Mouse (Mus musculus) liver, embryonic 14 days (tissue): ENCODE data around the gene St13. TPM values are rescaled to one million over a fixed set of nuclear protein-coding genes. Genes with fewer than 3 reads are reported as not detected.

Source experiments
- polyA plus RNA-seq: library from polyadenylated mRNA; depleted of rRNA; stranded (reverse); fragments of >200 nt; gene quantifications from 2 replicates; pipeline ENCODE4 v1.2.3, GENCODE M21; 2012; rRNA removed

The St13 gene
- 42.3 and 43.3 TPM in 2 replicates for polyA plus RNA-seq

GRCm38 (mm10) chr15:81399638-81400315, at the start of gene St13, which contains the start of gene Xpnpep3:
Gene St13, minus strand, starts transcription at chr15:81400077.
Gene Xpnpep3, plus strand, starts transcription at chr15:81400138.

GRCm38 (mm10) chr15:81408199-81408598, 8.3 kb upstream of the St13 start, which contains the start of gene Dnajb7:
Gene Dnajb7, minus strand, starts transcription at chr15:81408299.

GRCm38 (mm10) chr15:81360345-81361021, 39.4 kb downstream of the St13 start, which contains the start of gene Slc25a17:
Gene Slc25a17, minus strand, starts transcription at chr15:81360812.

Other genes starting within 250 kb of the St13 start
- 3.0 and 3.3 TPM in 2 replicates for gene Mrtfa, start 209.3 kb downstream of the St13 start, polyA plus RNA-seq
- 0.08 TPM in 1 of 2 replicates, not detected in the other for gene Mchr1, start 164.6 kb downstream of the St13 start, polyA plus RNA-seq
- 25.8 and 30.8 TPM in 2 replicates for gene Slc25a17, start 39.3 kb downstream of the St13 start, polyA plus RNA-seq
- 3.3 TPM in 2 replicates for gene Xpnpep3, start 61 bp upstream of the St13 start, polyA plus RNA-seq
- gene Dnajb7, start 8.2 kb upstream of the St13 start, polyA plus RNA-seq, result not detected in 2 replicates
- gene Rbx1, start 66.2 kb upstream of the St13 start, polyA plus RNA-seq, result 79.8 and 84.7 TPM in 2 replicates
- 10.8 and 13.3 TPM in 2 replicates for gene Ep300, start 185.3 kb upstream of the St13 start, polyA plus RNA-seq